In the genomic region with DNA sequence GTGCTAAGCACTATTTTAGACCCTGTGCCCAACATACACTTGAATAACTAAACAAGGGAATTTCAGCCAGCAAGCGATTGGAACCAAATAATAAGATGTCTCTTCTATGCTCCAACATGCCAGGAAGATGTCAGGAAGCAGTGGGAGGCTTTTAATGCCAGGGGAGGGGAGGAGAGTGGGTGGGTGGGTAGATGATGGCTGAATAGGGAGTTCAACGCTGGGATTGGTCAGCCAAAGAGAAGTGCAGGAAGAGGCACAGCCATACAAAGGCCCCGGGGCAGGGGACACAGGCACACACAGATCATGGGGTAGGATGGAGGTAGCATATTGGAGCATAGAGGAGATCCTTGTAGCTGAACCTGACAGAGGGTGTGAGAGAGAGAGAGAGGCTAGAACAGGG, we compare ENCODE assay signal across 23 mouse cellular contexts. TPM values are rescaled to one million over a fixed set of nuclear protein-coding genes. Genes with fewer than 3 reads are reported as not detected.
DNase-seq lines count a peak whose midpoint lies in the region; ATAC-seq and TF ChIP-seq lines count a peak whose summit lies in the region.
"Had no signal": no experiment of that assay in that cellular context is flagged by ENCODE, and none has a peak within 500 bp of the region (broad histone marks: within the 10 kb centered on the region; RNA-seq: fewer than 3 reads in every experiment).

No protein-coding gene starts in this region.

- H3K4me3 ChIP-seq in layer of hippocampus, adult 2 months: no peak overlapping the region
- H3K4me3 ChIP-seq in forebrain, embryonic 11.5 days (ENCODE audit: low read depth, low read length): no peak overlapping the region
- H3K4me3 ChIP-seq in hindbrain, embryonic 13.5 days: no peak overlapping the region
- no peak overlapping the region for H3K4me3 ChIP-seq in midbrain, postnatal 0 days (ENCODE audit: low read depth, low read length)
- H3K4me3 ChIP-seq: embryonic facial prominence, embryonic 13.5 days; heart, embryonic 12.5 days had no signal

- H3K9ac ChIP-seq in forebrain, embryonic 11.5 days (ENCODE audit: low read length): no peak overlapping the region
- no peak overlapping the region for H3K9ac ChIP-seq in hindbrain, embryonic 13.5 days
- no peak overlapping the region for H3K9ac ChIP-seq in midbrain, postnatal 0 days (replicated peaks; ENCODE audit: low read length, poor library complexity, severe bottlenecking)
- H3K9ac ChIP-seq: embryonic facial prominence, embryonic 13.5 days; heart, embryonic 12.5 days had no signal

- 62% methylated on average over 3 of the region's 3 CpGs for WGBS in forebrain, embryonic 11.5 days
- WGBS in hindbrain, embryonic 13.5 days: 38% methylated on average over 3 of the region's 3 CpGs
- WGBS in midbrain, postnatal 0 days: 23% methylated on average over 3 of the region's 3 CpGs

- H3K36me3 ChIP-seq in forebrain, embryonic 11.5 days (ENCODE audit: control insufficient read depth, insufficient read depth, low read length): no peaks in the 10 kb centered on the region
- H3K36me3 ChIP-seq in hindbrain, embryonic 13.5 days: no peaks in the 10 kb centered on the region
- H3K36me3 ChIP-seq in midbrain, postnatal 0 days (ENCODE audit: insufficient read depth, low read length): no peaks in the 10 kb centered on the region
- H3K36me3 ChIP-seq: embryonic facial prominence, embryonic 13.5 days; heart, embryonic 12.5 days had no signal

- H3K4me1 ChIP-seq in forebrain, embryonic 11.5 days (replicated peaks; ENCODE audit: control insufficient read depth, insufficient read depth, low read length): peaks cover 4% of the 10 kb centered on the region; the same call in 1 of the 2 replicates
- peaks cover 41% of the 10 kb centered on the region for H3K4me1 ChIP-seq in hindbrain, embryonic 13.5 days (replicated peaks)
- no peaks in the 10 kb centered on the region for H3K4me1 ChIP-seq in midbrain, postnatal 0 days (ENCODE audit: insufficient read depth, low read length)

- no peak for TF ChIP-seq CTCF in layer of hippocampus, adult 2 months (conservative IDR thresholded peaks at IDR 0.05)
- TF ChIP-seq CTCF in midbrain, postnatal 0 days (IDR thresholded peaks at IDR 0.05): no peak

- no peak overlapping the region for H3K4me2 ChIP-seq in forebrain, embryonic 11.5 days (ENCODE audit: low read depth, low read length, severe bottlenecking)
- H3K4me2 ChIP-seq in hindbrain, embryonic 13.5 days: no peak overlapping the region
- no peak overlapping the region for H3K4me2 ChIP-seq in midbrain, postnatal 0 days (ENCODE audit: low read depth, low read length, poor library complexity, severe bottlenecking)
- H3K4me2 ChIP-seq: embryonic facial prominence, embryonic 13.5 days; heart, embryonic 12.5 days had no signal

- no peak for DNase-seq in layer of hippocampus, adult 2 months (ENCODE audit: low spot score in 2 of 2)
- no peak for DNase-seq in layer of hippocampus, postnatal 25 days (ENCODE audit: extremely low spot score in 1 of 2, low spot score in 1 of 2)
- peak; percentile 25 for DNase-seq in forebrain, embryonic 11.5 days (ENCODE audit: low spot score)
- peak; percentile 53 for DNase-seq in midbrain, postnatal 0 days (ENCODE audit: low spot score)
- DNase-seq in frontal cortex, postnatal 25 days (ENCODE audit: low spot score in 2 of 2): no peak
- DNase-seq in kidney, adult 18-20 months: no peak
- DNase-seq: cerebellum, adult 11 months; gastrocnemius, postnatal 36 days; heart, postnatal 36 days; kidney, adult 2 months; kidney, postnatal 4 days; lung, postnatal 36 days; thymus, postnatal 36 days had no signal

- H3K9me3 ChIP-seq in forebrain, embryonic 11.5 days (ENCODE audit: control insufficient read depth, low read length): no peaks in the 10 kb centered on the region
- H3K9me3 ChIP-seq in hindbrain, embryonic 13.5 days: no peaks in the 10 kb centered on the region
- no peaks in the 10 kb centered on the region for H3K9me3 ChIP-seq in midbrain, postnatal 0 days (ENCODE audit: low read length)
- H3K9me3 ChIP-seq: embryonic facial prominence, embryonic 13.5 days; heart, embryonic 12.5 days had no signal

- peak overlapping the region; percentile 76; the same call in 1 of the 2 replicates for H3K27ac ChIP-seq in layer of hippocampus, adult 2 months
- H3K27ac ChIP-seq in forebrain, embryonic 11.5 days (ENCODE audit: low read depth, low read length): peak overlapping the region; percentile 25; the same call in 1 of the 2 replicates
- H3K27ac ChIP-seq in hindbrain, embryonic 13.5 days: peak overlapping the region; percentile 71
- H3K27ac ChIP-seq in midbrain, postnatal 0 days (ENCODE audit: low read depth, low read length): no peak overlapping the region
- H3K27ac ChIP-seq: embryonic facial prominence, embryonic 13.5 days had no signal

- ATAC-seq in forebrain, embryonic 11.5 days (replicated peaks; ENCODE audit: low FRiP score): no peak
- peak; percentile 33 for ATAC-seq in hindbrain, embryonic 13.5 days (ENCODE audit: low FRiP score)
- no peak; the same call in 1 of the 2 replicates for ATAC-seq in midbrain, postnatal 0 days (ENCODE audit: low FRiP score)
- ATAC-seq: Patski had no signal

- no peaks in the 10 kb centered on the region for H3K27me3 ChIP-seq in forebrain, embryonic 11.5 days (ENCODE audit: control insufficient read depth, insufficient read depth, low read length)
- no peaks in the 10 kb centered on the region for H3K27me3 ChIP-seq in hindbrain, embryonic 13.5 days
- H3K27me3 ChIP-seq in midbrain, postnatal 0 days (ENCODE audit: insufficient read depth, low read length): no peaks in the 10 kb centered on the region
- H3K27me3 ChIP-seq: embryonic facial prominence, embryonic 13.5 days; Patski had no signal

RNA-seq across cellular contexts. Expression of gene Gm20219, which starts 17.3 kb away (rescaled TPM):
- 1 to 10 TPM; 3.5 to 5.1 TPM for total RNA-seq in layer of hippocampus, adult 2 months (2021)
- total RNA-seq in layer of hippocampus, postnatal 25 days (2021): 1 to 10 TPM; 1.9 to 3.4 TPM
- 1.1 and 1.3 TPM in 2 replicates for polyA plus RNA-seq in forebrain, embryonic 11.5 days (2014; fragmentation: Nextera tagmentation; extraction: Ambion mirVana)
- polyA plus RNA-seq in hindbrain, embryonic 13.5 days (2015; fragmentation: Nextera tagmentation; extraction: Ambion mirVana): 1.2 and 1.8 TPM in 2 replicates
- total RNA-seq in midbrain, postnatal 0 days (2014; rRNA removed): 0.22 TPM in 1 of 2 replicates, not detected in the other
- polyA plus RNA-seq in midbrain, postnatal 0 days (2015; fragmentation: Nextera tagmentation; extraction: Ambion mirVana): 0.26 and 0.56 TPM in 2 replicates
- total RNA-seq: common myeloid progenitor, adult 5-6 weeks had no signal

RNA-seq across cellular contexts. Expression of gene Znrf4, which starts 24.6 kb away (rescaled TPM):
- not detected for total RNA-seq in layer of hippocampus, adult 2 months (2021)
- total RNA-seq in layer of hippocampus, postnatal 25 days (2021): not detected
- not detected in 2 replicates for polyA plus RNA-seq in forebrain, embryonic 11.5 days (2014; fragmentation: Nextera tagmentation; extraction: Ambion mirVana)
- polyA plus RNA-seq in hindbrain, embryonic 13.5 days (2015; fragmentation: Nextera tagmentation; extraction: Ambion mirVana): not detected in 2 replicates
- not detected in 2 replicates for total RNA-seq in midbrain, postnatal 0 days (2014; rRNA removed)
- not detected in 2 replicates for polyA plus RNA-seq in midbrain, postnatal 0 days (2015; fragmentation: Nextera tagmentation; extraction: Ambion mirVana)
- total RNA-seq: common myeloid progenitor, adult 5-6 weeks; gastrocnemius, postnatal 36 days; heart, postnatal 36 days; layer of hippocampus, postnatal 36 days had no signal
- polyA plus RNA-seq: embryonic facial prominence, embryonic 13.5 days; heart, embryonic 12.5 days; limb, embryonic 11.5 days; liver, embryonic 16.5 days; Patski; spleen, adult 2 months; stomach, embryonic 16.5 days had no signal

RNA-seq across cellular contexts. Expression of gene Safb2, which starts 47.5 kb away (rescaled TPM):
- 100 to 1,000 TPM; 134 to 168 TPM for total RNA-seq in layer of hippocampus, adult 2 months (2021)
- 100 to 1,000 TPM in 1 of 2 experiments, 10 to 100 TPM in 1; 87.9 to 144 TPM for total RNA-seq in layer of hippocampus, postnatal 25 days (2021)
- polyA plus RNA-seq in forebrain, embryonic 11.5 days (2014; fragmentation: Nextera tagmentation; extraction: Ambion mirVana): 74.7 and 75.0 TPM in 2 replicates
- polyA plus RNA-seq in hindbrain, embryonic 13.5 days (2015; fragmentation: Nextera tagmentation; extraction: Ambion mirVana): 76.1 and 76.2 TPM in 2 replicates
- total RNA-seq in midbrain, postnatal 0 days (2014; rRNA removed): 30.7 and 45.2 TPM in 2 replicates
- polyA plus RNA-seq in midbrain, postnatal 0 days (2015; fragmentation: Nextera tagmentation; extraction: Ambion mirVana): 42.1 and 48.9 TPM in 2 replicates

RNA-seq across cellular contexts. Expression of gene Safb, which starts 47.8 kb away (rescaled TPM):
- 100 to 1,000 TPM; 162 to 193 TPM for total RNA-seq in layer of hippocampus, adult 2 months (2021)
- 100 to 1,000 TPM; 148 to 163 TPM for total RNA-seq in layer of hippocampus, postnatal 25 days (2021)
- polyA plus RNA-seq in forebrain, embryonic 11.5 days (2014; fragmentation: Nextera tagmentation; extraction: Ambion mirVana): 145 and 154 TPM in 2 replicates
- 105 and 113 TPM in 2 replicates for polyA plus RNA-seq in hindbrain, embryonic 13.5 days (2015; fragmentation: Nextera tagmentation; extraction: Ambion mirVana)
- 56.1 and 56.4 TPM in 2 replicates for total RNA-seq in midbrain, postnatal 0 days (2014; rRNA removed)
- polyA plus RNA-seq in midbrain, postnatal 0 days (2015; fragmentation: Nextera tagmentation; extraction: Ambion mirVana): 79.1 and 95.9 TPM in 2 replicates

Comparison
In these comparisons a context has a peak if more than half of its experiments do, and no peak if none do; other contexts are left out.
1. DNase-seq: peak in forebrain, embryonic 11.5 days (single experiment) and midbrain, postnatal 0 days (single experiment); none in layer of hippocampus, adult 2 months (0 of 2), layer of hippocampus, postnatal 25 days (0 of 2), frontal cortex, postnatal 25 days (0 of 2) and kidney, adult 18-20 months (single experiment).